Mouse (Mus musculus) liver, embryonic 14.5 days (tissue): Measurements from ENCODE around the gene Zdhhc12. TPM values are rescaled to one million over a fixed set of nuclear protein-coding genes. Genes with fewer than 3 reads are reported as not detected.

ENCODE experiments used
- ATAC-seq: fragments of 200-750 bp; cut with Nextera tagmentation; 2 replicates; pipeline ENCODE4 v1.8.0; 2017; ENCODE audit warnings: moderate number of reproducible peaks, mild to moderate bottlenecking, moderate library complexity; ENCODE audit not compliant: insufficient read depth
- DNase-seq, 3 experiments: peaks; one replicate each; pipeline ENCODE4 v3.0.0-alpha.2; 2012 to 2013; ENCODE audit warnings: low read depth in 3 of 3, low spot score in 3 of 3
- H3K27ac ChIP-seq: fragments of 300-500 bp; sonication (generic); 2 replicates; pipeline ENCODE4 v1.5.1; 2014; ENCODE audit warnings: moderate library complexity, mild to moderate bottlenecking, control low read depth, inconsistent platforms
- H3K27me3 ChIP-seq: fragments of 300-500 bp; sonication (generic); 2 replicates; pipeline ENCODE4 v1.6.1; 2014; ENCODE audit warnings: mild to moderate bottlenecking, low read length, moderate library complexity; ENCODE audit not compliant: control insufficient read depth, insufficient read depth
- H3K36me3 ChIP-seq: fragments of 300-500 bp; sonication (generic); replicated peaks from 2 replicates; pipeline ENCODE4 v1.6.1; 2014; ENCODE audit warnings: low read depth; ENCODE audit not compliant: control insufficient read depth, insufficient read depth
- H3K4me1 ChIP-seq, 2 experiments: fragments of 200-500 bp in 1 of 2; fragments of 300-500 bp in 1 of 2; sonication (generic) in 1 of 2; replicated peaks; 2 replicates each; pipeline ENCODE4 v1.6.1; 2012 to 2014; ENCODE audit warnings: antibody characterized with exemption in 1 of 2, inconsistent platforms in 1 of 2, low read length in 1 of 2; ENCODE audit not compliant: control insufficient read depth in 2 of 2, insufficient read depth in 2 of 2
- H3K4me2 ChIP-seq: fragments of 300-500 bp; sonication (generic); 2 replicates; pipeline ENCODE4 v1.6.1; 2014; ENCODE audit warnings: low read depth, mild to moderate bottlenecking, control low read depth, moderate library complexity
- H3K4me3 ChIP-seq, 2 experiments: fragments of 200-500 bp in 1 of 2; fragments of 300-500 bp in 1 of 2; sonication (generic) in 1 of 2; 2 replicates each; pipeline ENCODE4 v1.5.1; 2012 to 2014; ENCODE audit warnings: low read depth in 2 of 2, low read length in 2 of 2, mild to moderate bottlenecking in 2 of 2, control low read depth in 1 of 2, inconsistent platforms in 1 of 2, moderate library complexity in 1 of 2; ENCODE audit not compliant: insufficient read depth in 1 of 2
- H3K9ac ChIP-seq: fragments of 300-500 bp; sonication (generic); replicated peaks from 2 replicates; pipeline ENCODE4 v1.6.1; 2014; ENCODE audit warnings: mild to moderate bottlenecking, control low read depth, moderate library complexity
- H3K9me3 ChIP-seq: fragments of 300-500 bp; sonication (generic); 2 replicates; pipeline ENCODE4 v1.6.1; 2016; ENCODE audit warnings: low read length, mixed read lengths; ENCODE audit not compliant: control insufficient read depth
- CTCF ChIP-seq: IDR thresholded peaks from 2 replicates; pipeline ENCODE4 v1.5.1; 2016; ENCODE audit warnings: antibody characterized with exemption, low read depth, control low read depth
- EP300 ChIP-seq: IDR thresholded peaks from 2 replicates; pipeline ENCODE4 v1.6.1; 2016; ENCODE audit warnings: antibody characterized with exemption, low read depth
- WGBS: fragments of 180-500 bp; shearing (Covaris S2); extraction: QIAGEN DNeasy Blood & Tissue Kit; methylation state at CpG from one replicate; pipeline ENCODE4 v1.1.7; 2014; ENCODE audit not compliant: insufficient replicate concordance; 5-methylcytosine and 5-hydroxymethylcytosine counted together
- polyA plus RNA-seq, 2 experiments: library from polyadenylated mRNA; depleted of rRNA in 1 of 2; stranded (reverse) in 1 of 2; unstranded in 1 of 2; fragments of >200 nt; fragmentation: Nextera tagmentation in 1 of 2; extraction: Ambion mirVana in 1 of 2; gene quantifications; 2 replicates each; pipeline versions ENCODE4 v1.2.1 to v1.2.3; 2012 to 2014

Gene Zdhhc12
- polyA plus RNA-seq, 2 experiments: 17.4 to 25.5 TPM

- peaks cover 27% of the 10 kb centered on the region for H3K36me3 ChIP-seq
- ATAC-seq (no peak), DNase-seq (no peak)
- H3K4me3 ChIP-seq: no peak overlapping the region
- TF ChIP-seq CTCF (no peak), EP300 (no peak)
- H3K4me2 ChIP-seq: no peak overlapping the region
- no peak overlapping the region for H3K27ac ChIP-seq
- H3K9me3 ChIP-seq: no peaks in the 10 kb centered on the region
- no peak overlapping the region for H3K9ac ChIP-seq
- H3K27me3 ChIP-seq: no peaks in the 10 kb centered on the region
- 71% methylated on average over 3 of the region's 3 CpGs for WGBS
- peaks cover 1 to 3% of the 10 kb centered on the region in 2 experiments; a peak in 2 of 4 replicates for H3K4me1 ChIP-seq
Observed at GRCm38 (mm10) chr2:30073285-30073684, 20.2 kb downstream of the Zdhhc12 start.

- ATAC-seq (no peak), DNase-seq (no peak)
- Histone ChIP-seq H3K4me1 (peaks cover under 1 to 1% of the 10 kb centered on the region in 2 experiments; a peak in 2 of 4 replicates), H3K27me3 (no peaks in the 10 kb centered on the region), H3K4me3 (no peak overlapping the region), H3K4me2 (no peak overlapping the region), H3K36me3 (peaks cover 30% of the 10 kb centered on the region), H3K9me3 (no peaks in the 10 kb centered on the region), H3K27ac (no peak overlapping the region), H3K9ac (no peak overlapping the region)
- WGBS: 51% methylated on average over 7 of the region's 7 CpGs
- TF ChIP-seq EP300 (no peak), CTCF (no peak)
Observed at GRCm38 (mm10) chr2:30072875-30073274, 20.6 kb downstream of the Zdhhc12 start.

- 23% methylated on average over 7 of the region's 7 CpGs for WGBS
- Histone ChIP-seq H3K4me3 (peak overlapping the region; percentile 93 to 100), H3K36me3 (peaks cover 30% of the 10 kb centered on the region), H3K4me1 (peaks cover 19 to 27% of the 10 kb centered on the region in 2 experiments), H3K27ac (no peak overlapping the region), H3K9ac (peak overlapping the region; percentile 94), H3K9me3 (no peaks in the 10 kb centered on the region), H3K27me3 (no peaks in the 10 kb centered on the region), H3K4me2 (peak overlapping the region; percentile 97)
- no peak for TF ChIP-seq EP300
- TF ChIP-seq CTCF: no peak
- ATAC-seq (no peak), DNase-seq (no peak)
Observed at GRCm38 (mm10) chr2:30067962-30068361, 25.5 kb downstream of the Zdhhc12 start.

- DNase-seq: no peak
- Histone ChIP-seq H3K9me3 (no peaks in the 10 kb centered on the region), H3K4me2 (peak overlapping the region; percentile 97), H3K27ac (peak overlapping the region; percentile 85), H3K4me3 (peak overlapping the region; percentile 93 to 100), H3K36me3 (peaks cover 28% of the 10 kb centered on the region), H3K9ac (peak overlapping the region; percentile 94), H3K4me1 (peaks cover 20 to 27% of the 10 kb centered on the region in 2 experiments), H3K27me3 (no peaks in the 10 kb centered on the region)
- no peak for TF ChIP-seq CTCF
- no peak for TF ChIP-seq EP300
- ATAC-seq: peak; percentile 0; the same call in 1 of the 2 replicates
- under 1% methylated on average over 62 of the region's 69 CpGs for WGBS
Observed at GRCm38 (mm10) chr2:30067031-30067888, 26.2 kb downstream of the Zdhhc12 start.
